Mouse (Mus musculus) hindlimb bud, embryonic 11.5 days (tissue): ENCODE results near the gene Itpkc.
"Not testable (repeated sequence)": the region's sequence is repeated elsewhere in the genome, so short reads cannot be mapped to it uniquely, and the experiment has no call there.

Source experiments
- DNase-seq: peaks from one replicate; pipeline ENCODE4 v3.0.0-alpha.2; 2012; ENCODE audit warnings: low read depth, low spot score; ENCODE audit errors: extremely low spot score

The Itpkc gene

DNA sequence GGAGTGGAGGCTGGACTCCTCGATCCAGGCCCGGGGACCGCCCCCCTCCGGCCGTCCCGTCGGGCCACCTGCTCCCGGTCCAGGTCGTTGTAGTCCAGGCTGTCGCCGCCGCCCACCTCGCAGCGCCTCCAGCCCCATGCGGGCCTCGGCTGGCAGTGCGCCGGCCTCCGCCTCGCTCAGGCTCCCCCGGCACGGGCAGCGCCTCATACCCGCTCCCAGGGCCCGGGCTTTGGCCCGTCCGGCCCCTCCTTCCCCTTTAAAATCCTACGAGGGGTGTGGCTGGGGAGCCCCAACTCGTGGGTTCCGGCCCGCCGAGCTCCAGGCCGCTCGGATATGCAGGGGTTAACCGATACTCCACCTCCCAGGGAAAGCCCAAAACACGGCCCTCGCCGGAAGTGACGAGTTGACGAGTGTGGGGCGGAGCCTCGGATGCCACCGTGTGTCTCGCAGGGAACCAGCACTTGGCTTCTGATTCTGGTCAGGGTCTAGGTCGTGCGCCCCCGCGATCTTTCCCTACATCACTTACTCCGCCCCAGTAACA is at the start of gene Itpkc:
Itpkc (minus strand) TSS at position 381 of the 541 bp plus-strand sequence.
- DNase-seq, result peak; percentile 82

DNA sequence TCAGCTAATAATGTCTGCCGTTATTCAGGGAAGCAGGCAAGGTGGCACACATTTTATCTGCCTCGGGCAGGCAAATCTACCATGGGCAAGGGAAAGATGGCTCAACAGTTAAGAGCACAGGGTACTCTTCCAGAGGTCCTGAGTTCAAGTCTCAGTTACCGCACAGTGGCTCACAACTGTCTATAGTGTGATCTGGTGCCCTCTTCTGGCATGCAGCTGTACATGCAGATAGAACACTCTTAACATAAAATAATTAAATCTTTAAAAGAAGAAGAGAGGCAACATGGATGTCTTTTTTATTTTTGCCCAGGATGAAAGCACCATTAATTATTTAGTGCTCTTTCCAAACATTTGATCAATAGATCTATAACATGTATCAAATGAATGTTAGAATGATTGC is 48.7 kb upstream of the Itpkc start:
- DNase-seq, result no peak

DNA sequence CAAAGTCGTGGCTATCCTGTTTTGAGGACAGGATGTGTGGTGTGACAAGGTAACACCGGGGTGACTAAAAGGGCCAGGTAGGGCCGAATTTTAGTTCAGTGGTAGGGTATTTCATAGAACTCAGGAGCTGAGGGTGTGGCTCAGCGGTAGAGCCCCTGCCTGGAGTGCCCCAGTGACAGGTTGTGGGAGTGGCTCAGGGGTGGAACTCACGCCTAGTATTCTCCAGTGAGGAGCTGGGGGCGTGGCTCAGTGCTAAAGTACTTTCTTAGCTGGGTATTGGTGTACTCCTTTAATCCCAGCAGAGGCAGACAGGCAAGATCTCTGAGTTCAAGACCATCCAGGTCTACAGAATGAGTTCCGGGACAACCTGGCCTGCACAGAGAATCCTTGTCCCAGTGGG is 47.6 kb upstream of the Itpkc start:
- no peak for DNase-seq

DNA sequence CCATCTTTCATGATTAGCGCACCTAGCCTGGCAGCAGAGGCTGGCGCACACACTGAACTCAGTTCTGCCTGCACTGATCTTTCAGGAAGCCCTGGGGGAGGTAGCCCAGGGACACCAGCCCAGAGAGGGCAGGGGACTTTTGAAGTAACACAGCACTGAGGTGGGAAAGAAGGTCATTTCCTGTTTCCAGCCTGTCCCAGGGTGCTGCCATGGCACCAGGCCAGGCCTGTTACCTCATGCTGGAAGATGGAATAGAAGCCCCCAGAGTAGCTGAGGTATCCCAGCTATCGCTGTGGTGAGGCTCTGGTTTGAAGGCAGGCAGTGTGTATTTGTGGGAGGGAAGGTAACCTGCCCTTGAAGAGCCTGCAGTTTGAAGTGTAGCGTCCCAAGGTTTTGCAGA is 46.5 kb upstream of the Itpkc start:
- DNase-seq, result no peak

DNA sequence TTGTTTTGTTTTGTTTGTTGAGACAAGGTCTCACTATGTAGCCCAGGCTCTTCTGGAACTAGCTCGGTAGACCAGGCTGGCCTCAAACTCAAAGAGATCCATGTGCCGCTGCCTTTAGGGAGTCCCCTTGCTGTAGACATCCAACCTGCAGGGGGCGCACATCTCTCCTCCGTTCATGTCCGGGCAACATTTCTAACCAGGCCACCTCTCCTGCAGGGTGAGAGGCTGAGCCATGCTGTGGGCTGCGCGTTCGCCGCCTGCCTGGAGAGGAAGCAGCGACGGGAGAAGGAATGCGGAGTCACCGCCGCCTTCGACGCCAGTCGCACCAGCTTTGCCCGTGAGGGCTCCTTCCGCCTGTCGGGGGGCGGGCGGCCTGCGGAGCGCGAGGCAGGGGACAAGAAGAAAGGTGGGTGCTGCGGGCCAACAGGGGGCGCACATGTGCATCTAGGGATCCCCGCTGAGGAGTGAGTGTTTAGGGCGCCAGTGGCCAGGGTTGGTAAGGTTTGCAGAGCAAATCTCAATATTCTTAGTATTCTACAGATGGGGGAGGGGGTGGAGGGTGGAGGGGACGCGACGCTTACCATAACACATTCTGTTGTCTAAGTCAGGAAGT is 45.4 kb upstream of the Itpkc start:
- DNase-seq, result no peak

DNA sequence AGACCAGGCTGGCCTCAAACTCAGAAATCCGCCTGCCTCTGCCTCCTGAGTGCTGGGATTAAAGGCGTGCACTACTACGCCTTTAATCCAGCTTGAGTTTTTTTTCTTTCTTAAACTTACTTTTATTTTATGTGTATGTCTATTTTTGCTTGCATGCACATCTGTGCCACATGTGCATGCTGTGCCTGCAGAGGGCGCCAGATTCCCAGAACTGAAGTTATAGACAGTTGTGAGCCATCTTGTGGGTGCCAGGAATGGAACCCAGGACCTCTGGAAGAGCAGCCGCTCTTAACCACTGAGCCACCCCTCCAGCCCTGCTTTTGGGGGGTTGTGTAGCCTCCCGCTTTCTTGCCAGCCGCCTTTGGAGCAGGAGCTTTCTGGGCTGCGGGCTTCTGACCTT is 43.0 kb upstream of the Itpkc start:
- DNase-seq, result no peak

DNA sequence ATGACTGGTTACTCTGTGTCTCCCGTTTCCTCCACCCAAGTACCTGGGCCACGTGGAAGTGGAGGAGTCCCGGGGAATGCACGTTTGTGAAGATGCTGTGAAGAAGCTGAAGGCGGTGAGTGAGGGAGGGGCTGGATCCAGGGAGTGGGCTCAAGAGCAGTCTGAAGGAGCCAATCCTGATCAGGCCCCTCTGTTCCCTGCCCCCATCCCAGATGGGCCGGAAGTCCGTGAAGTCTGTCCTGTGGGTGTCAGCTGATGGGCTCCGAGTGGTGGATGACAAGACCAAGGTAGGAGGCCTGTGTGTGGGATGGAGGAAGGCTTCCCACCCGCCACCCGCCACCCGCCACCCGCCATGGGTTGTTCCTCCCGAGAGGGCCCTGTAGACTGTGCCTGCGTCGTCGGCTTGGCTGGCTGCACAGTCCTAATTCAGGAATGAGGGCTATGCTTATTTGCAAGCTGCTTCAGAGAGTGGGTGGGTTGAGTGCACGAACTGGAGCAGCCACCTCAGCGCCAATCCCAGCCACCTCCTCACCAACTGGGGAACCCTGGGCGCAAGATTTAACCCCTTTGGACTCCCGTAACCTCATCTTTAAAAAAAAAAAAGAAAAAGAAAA is 38.2 kb upstream of the Itpkc start:
- DNase-seq, result no peak

DNA sequence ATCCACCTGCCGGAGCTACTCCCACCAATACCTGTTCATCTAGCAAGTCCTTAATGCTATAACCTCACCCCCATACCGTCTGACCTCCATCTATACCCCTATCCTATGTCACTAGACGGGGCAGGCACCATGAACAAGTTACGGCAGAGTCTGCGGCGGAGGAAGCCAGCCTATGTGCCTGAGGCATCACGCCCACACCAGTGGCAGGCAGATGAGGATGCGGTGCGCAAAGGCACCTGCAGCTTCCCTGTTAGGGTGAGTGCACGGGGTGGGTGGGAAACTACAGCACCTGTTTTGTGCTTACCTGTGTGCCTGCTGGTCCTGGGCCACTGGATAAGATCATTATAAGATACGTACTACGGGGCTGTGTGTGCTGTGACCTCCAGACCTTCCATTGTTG is 36.3 kb upstream of the Itpkc start:
- no peak for DNase-seq

DNA sequence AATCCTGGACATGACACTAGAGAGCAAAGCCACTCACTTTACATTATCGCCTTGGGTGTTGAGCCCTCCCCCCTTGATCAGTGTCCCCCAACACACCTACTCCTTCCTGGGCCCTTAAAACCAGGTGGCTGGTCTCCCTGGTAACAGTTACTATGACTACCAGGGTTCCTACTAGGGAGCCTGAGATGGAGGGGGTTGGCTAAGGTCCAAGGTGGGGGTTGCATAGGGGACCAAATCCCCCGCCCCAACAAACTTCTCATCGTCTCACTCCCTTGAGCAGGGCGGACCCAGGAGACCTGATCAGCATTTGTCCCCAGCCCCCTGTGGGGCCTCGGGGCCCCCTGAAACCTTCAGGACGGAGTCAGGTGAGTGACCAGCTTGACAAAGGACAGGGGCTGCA is 33.4 kb upstream of the Itpkc start:
- no peak for DNase-seq

DNA sequence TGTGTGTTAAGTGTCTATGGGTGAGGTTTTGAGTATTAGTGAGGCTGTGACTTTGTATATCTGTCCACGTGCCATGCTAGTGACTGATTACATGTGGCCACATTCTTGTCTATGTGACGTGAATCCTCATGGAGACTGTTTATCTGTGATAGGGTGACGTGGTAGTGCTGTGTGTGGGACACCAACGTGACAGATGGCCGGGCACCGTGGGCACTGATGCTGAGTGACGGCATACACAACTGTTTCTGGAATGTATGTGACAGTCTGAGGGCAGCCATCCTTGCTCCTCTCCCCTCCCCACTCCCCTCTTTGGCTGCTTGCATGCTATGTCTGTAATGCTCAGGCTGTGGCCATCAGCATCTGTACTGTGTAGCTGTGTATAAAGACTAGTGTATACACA is 32.4 kb upstream of the Itpkc start:
- no peak for DNase-seq

DNA sequence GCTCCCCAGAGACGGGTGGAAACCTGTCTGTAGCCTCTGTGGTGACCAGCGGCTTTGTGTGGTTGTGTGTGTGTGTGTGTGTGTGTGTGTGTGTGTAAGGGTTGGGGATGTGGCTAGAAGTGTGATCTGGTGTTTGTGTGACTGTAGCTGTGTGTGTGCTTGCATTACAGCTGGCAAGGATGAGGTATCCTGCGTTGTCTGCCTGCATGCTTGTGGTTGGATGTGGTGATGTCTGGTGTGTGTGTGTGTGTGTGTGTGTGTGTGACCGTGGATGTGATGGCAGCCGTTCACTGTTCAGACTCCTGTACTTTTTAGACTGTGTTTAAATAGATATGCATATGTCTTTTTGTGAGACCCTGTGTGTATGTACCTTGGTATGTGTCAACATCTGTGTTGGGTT is 31.3 kb upstream of the Itpkc start:
- DNase-seq, result no peak

DNA sequence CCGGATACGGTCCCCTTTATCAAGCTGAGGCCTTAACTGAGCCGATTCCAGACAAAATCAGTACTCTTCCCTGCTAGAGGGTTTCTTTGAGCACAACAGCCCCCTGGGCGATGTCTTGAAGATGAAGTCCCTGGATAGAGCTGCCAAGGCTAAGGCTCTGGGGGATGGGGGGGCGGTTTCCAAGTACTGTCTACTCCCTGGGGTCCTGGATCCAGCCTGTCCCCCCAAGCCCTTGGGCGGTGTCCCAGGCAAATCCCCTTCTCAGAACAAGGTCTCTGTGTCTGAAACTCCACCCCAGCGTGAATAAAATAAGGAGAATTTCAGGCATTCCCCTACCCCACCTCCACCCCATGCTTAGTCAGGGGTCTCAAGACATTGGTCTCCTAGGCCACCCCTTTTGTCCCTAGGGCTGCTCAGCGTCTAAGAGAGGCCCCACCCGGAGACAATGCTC is 30.8 kb upstream of the Itpkc start:
- no peak for DNase-seq

DNA sequence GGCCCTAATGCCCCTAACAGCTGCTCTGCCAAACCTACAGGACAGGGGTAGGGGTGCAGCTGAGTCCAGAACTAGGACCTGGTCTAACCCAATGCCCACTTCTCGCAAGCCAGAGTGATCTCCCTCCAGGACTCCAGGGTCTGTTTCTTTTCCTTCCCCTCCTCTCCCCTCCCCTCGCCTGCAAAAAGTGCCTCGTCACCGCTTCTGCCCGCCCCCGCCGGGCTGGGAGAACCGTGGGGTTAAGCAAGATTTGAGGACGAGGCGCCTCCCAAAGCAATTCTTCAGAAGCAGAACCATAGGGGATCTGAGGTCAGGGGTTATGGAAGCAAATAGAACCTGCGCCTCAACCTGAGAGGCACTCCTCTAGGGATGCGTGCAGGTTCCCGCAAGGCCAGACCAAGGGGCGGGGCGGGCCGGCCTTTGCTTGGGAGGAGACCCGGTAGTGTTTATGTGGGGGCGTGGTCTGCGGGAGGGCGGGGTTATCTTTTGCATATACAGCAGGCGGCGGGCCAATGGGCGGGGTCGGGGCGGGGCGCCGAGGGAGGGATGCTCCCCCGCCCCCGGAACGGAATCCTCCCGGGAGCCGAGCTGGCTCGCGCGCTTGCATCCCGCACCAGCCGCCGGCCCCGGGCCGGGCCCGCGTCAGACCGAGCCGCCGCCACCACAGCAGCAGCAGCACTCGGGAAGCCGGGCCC is 29.9 kb upstream of the Itpkc start, which contains the start of gene Numbl:
Numbl (plus strand) TSS at position 229 of the 695 bp plus-strand sequence.
- peak; percentile 37 for DNase-seq

DNA sequence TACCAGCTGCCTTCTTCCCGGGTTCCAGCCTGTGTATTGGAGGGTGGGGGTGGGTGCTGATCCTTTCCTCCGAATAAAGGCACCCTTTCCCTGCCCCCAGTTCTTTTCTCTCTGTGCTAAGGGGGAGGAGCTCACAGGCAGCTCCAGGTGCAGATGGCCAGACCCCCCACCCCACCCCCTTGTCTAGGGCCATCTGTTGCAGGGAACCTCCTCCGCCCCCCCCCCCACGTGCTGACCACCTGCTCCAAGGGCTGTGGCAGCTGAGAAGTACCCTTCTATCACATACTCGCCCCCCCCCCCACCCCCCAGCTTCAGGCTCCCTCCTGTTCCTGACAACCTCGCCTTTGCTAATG is 29.4 kb upstream of the Itpkc start:
- no peak for DNase-seq

DNA sequence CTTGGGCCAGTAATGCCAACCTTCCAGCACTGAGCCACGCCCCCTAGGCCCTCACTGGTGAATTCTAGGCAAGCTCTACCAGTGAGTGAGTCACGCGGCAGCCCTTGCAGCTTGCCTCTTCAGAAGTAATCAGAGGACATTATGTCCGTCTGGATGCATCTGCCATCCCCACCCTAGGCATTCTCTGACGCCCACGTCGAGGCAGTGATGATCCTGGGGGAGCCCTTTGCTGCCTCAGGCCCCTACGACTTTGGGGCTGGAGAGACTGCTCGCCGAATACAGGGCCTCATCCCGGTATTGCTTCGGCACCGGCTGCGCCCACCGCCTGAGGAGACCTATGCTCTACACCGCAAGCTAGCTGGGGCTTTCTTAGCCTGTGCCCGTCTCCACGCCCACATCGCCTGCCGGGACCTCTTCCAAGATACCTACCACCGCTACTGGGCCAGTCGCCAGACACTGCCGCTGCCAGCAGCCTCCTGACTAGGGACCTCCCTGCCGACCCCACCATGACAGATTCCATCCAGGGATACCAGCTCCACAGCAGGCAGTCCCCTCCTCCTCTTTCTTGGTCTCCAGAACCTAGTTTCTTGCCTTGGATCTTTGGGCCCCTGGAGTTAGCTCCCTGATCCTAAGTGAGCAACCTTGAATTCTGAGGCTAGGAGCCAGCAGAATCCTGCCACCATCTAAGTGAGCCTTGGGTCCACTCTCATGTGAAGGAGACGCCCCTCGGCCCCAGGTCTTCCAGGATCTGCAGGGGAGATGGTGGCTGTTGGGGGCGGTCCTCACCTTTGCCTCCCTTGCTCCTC is 28.8 kb upstream of the Itpkc start:
- DNase-seq, result no peak

DNA sequence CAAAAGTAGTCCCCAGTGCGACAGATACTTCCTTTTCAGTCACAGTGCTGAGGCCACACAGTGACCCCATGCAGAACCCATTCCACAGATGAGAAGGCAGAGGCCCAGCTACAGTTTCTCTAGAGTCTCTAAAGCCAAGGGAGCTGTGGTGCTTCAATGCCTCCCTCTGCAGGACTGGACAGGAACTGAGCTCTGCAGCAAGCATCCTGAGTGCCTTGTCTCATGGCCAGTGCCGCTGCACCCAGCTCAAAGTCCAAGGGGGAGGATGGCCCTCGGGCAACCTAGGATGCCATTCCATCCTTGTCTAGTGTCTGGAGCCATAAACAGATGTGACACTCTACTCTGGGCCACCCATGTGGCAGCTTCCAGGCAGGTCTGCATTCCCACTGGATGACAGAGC is 27.3 kb upstream of the Itpkc start:
- DNase-seq, result no peak

DNA sequence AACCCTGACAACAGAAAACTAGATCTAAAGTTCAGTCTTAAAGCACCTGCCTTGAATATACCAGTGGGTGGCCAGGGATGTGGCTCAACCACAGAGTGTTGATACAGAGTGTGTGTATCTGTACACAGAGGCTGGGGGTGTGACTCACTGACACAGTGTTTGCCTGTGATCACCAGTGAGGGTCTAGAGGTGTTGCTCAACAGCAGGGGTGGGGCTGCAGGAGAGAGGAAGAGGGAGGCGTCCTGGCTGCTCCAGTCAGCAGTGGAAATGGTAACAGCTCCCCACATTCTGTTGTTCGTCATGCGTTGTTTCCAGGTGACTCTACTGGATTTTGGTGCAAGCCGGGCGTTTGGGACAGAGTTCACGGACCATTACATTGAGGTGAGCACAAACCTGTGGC is 23.5 kb upstream of the Itpkc start:
- DNase-seq, result no peak

DNA sequence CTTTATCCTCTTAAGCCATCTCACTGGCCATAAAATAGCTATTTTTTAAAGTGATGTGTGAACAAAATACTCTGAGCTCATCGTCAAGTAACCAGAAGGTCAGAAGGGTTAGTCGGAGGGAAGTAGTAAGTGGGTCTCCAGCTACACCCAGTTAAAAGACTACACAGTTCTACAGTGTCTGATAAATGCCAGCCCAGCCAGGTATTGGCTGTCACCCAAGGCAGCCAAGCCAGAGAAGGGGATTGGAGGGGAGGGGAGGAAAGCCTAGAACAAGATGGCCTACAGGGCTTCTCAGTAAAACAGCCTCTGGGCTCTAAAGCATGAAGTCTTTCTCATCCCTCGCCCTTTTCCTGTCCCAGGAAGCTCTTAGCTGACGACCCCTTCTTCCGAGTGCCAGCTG is 21.5 kb upstream of the Itpkc start:
- DNase-seq, result no peak

DNA sequence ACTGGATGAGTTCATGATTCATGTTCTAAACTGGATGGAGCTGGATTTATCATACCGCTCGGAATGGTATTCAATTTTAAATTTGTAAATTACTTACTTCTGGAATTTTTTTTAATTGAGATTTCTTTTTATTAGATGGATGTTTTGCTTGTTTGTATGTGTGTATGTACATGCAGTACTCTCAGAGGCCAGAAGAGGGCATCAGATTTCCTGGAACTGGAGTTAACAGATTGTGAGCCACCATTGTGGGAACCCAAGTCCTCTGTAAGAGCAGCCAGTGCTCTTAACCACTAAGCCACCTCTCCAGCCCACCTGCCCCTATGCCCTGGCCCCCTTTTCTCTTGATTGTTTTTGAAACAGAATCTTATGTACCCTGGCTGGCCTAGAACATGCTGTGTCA is 20.7 kb upstream of the Itpkc start:
- no peak for DNase-seq

DNA sequence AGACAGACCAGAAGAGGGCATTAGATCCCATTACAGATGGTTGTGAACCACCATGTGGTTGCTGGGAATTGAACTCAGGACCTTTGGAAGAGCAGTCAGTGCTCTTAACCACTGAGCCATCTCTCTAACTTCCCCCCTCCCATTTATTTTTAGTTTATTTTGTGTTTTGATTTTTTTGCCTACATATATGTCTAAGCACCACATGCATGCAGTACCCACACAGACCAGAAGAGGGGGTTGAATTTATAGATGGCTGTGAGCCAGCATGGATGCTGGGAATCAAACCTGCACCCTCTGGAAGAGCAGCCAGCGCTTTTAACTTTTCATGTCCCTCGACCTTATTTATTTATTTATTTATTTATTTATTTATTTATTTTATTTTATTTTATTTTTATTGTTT is 15.6 kb upstream of the Itpkc start:
- not testable (repeated sequence) for DNase-seq

DNA sequence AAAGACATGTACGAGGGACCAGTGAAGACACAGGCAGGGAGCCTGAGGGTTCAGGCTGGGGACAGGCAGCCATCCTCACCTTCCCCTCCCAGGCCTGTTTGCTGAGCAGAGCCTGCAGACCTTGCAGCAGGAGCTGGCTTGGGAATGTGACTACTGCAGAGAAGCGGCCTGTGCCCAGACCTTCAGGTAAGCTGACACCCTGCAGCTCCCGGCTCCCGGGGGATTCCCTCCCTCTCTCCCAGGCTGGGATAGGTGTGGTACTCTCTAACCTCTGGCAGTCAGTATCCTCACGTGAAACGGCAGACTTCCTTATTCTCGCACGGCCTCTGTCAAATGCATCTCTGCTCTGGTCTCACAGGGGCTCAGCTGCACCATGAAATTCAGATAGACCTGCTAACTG is 14.8 kb upstream of the Itpkc start:
- no peak for DNase-seq
